Mouse (Mus musculus) stomach, embryonic 14.5 days (tissue): Measurements from ENCODE around the gene Eif1ad. TPM values are rescaled to one million over a fixed set of nuclear protein-coding genes. Genes with fewer than 3 reads are reported as not detected.

Source experiments
- ATAC-seq: fragments of 200-750 bp; cut with Nextera tagmentation; 2 replicates; pipeline ENCODE4 v1.8.0; 2017; ENCODE audit warnings: low read depth, moderate TSS enrichment; ENCODE audit not compliant: insufficient number of reproducible peaks, insufficient read depth, low FRiP score
- H3K27ac ChIP-seq: fragments of 300-500 bp; sonication (generic); 2 replicates; pipeline ENCODE4 v1.5.1; 2014; ENCODE audit warnings: mild to moderate bottlenecking, low read length, moderate library complexity, mixed read lengths
- H3K27me3 ChIP-seq: fragments of 300-500 bp; sonication (generic); 2 replicates; pipeline ENCODE4 v1.6.1; 2014; ENCODE audit warnings: low read length, control low read depth, mixed read lengths; ENCODE audit not compliant: control insufficient read depth, insufficient read depth
- H3K36me3 ChIP-seq: fragments of 300-500 bp; sonication (generic); 2 replicates; pipeline ENCODE4 v1.6.1; 2014; ENCODE audit warnings: mild to moderate bottlenecking, control low read depth, low read length, moderate library complexity, mixed read lengths; ENCODE audit not compliant: control insufficient read depth, insufficient read depth
- H3K4me1 ChIP-seq: fragments of 300-500 bp; sonication (generic); 2 replicates; pipeline ENCODE4 v1.6.1; 2014; ENCODE audit warnings: low read length, control low read depth, mixed read lengths; ENCODE audit not compliant: control insufficient read depth, insufficient read depth
- H3K4me2 ChIP-seq: fragments of 300-500 bp; sonication (generic); replicated peaks from 2 replicates; pipeline ENCODE4 v1.6.1; 2014; ENCODE audit warnings: low read depth, low read length, control low read depth
- H3K4me3 ChIP-seq: fragments of 300-500 bp; sonication (generic); 2 replicates; pipeline ENCODE4 v1.5.1; 2014; ENCODE audit warnings: low read depth, low read length, control low read depth
- H3K9ac ChIP-seq: fragments of 300-500 bp; sonication (generic); replicated peaks from 2 replicates; pipeline ENCODE4 v1.6.1; 2014; ENCODE audit warnings: low read depth, mild to moderate bottlenecking, control low read depth, low read length, moderate library complexity, mixed read lengths
- H3K9me3 ChIP-seq: fragments of 300-500 bp; sonication (generic); 2 replicates; pipeline ENCODE4 v1.6.1; 2016; ENCODE audit warnings: low read depth, low read length, control low read depth; ENCODE audit not compliant: control insufficient read depth
- WGBS: fragments of 180-500 bp; shearing (Covaris S2); extraction: QIAGEN DNeasy Blood & Tissue Kit; methylation state at CpG from one replicate; pipeline ENCODE4 v1.1.7; 2014; 5-methylcytosine and 5-hydroxymethylcytosine counted together
- polyA plus RNA-seq: library from polyadenylated mRNA; unstranded; fragments of >200 nt; fragmentation: Nextera tagmentation; extraction: Ambion mirVana; gene quantifications from 2 replicates; pipeline ENCODE4 v1.2.1, GENCODE M21; 2014

The Eif1ad gene
- polyA plus RNA-seq = 44.3 and 45.9 TPM in 2 replicates

GRCm38 (mm10) chr19:5366175-5367052 lies at the start of gene Eif1ad:
Gene Eif1ad, plus strand, starts transcription at chr19:5366741.
- no peaks in the 10 kb centered on the region for H3K9me3 ChIP-seq
- H3K9ac ChIP-seq = peak within 1 kb of the TSS; percentile 73
- H3K4me1 ChIP-seq = peaks cover 17% of the 10 kb centered on the region
- H3K27ac ChIP-seq = peak within 1 kb of the TSS; percentile 95
- H3K4me2 ChIP-seq = peak within 1 kb of the TSS; percentile 80
- no peaks in the 10 kb centered on the region for H3K27me3 ChIP-seq
- H3K36me3 ChIP-seq = peaks cover 43% of the 10 kb centered on the region
- H3K4me3 ChIP-seq = peak within 1 kb of the TSS; percentile 98
- ATAC-seq = peak; percentile 93
- WGBS = under 1% methylated on average over 92 of the region's 92 CpGs

- H3K4me2 ChIP-seq = no peak overlapping the region
- H3K27ac ChIP-seq = no peak overlapping the region
- H3K9me3 ChIP-seq = no peaks in the 10 kb centered on the region
- 51% methylated on average over 17 of the region's 17 CpGs for WGBS
- no peak overlapping the region for H3K9ac ChIP-seq
- no peaks in the 10 kb centered on the region for H3K36me3 ChIP-seq
- ATAC-seq = no peak
- H3K4me3 ChIP-seq = no peak overlapping the region
- H3K4me1 ChIP-seq = 0 out of 2 replicates have a peak, but pooled peaks cover 3% of the 10 kb centered on the region
- no peaks in the 10 kb centered on the region for H3K27me3 ChIP-seq
These were observed 42.7 kb upstream of the Eif1ad start for GRCm38 (mm10) chr19:5323801-5324200.

GRCm38 (mm10) chr19:5327970-5328369 lies 38.6 kb upstream of the Eif1ad start:
- no peak overlapping the region for H3K9ac ChIP-seq
- WGBS = 68% methylated on average over 19 of the region's 19 CpGs
- H3K4me3 ChIP-seq = no peak overlapping the region
- H3K4me1 ChIP-seq = 0 out of 2 replicates have a peak, but pooled peaks cover 3% of the 10 kb centered on the region
- H3K27me3 ChIP-seq = no peaks in the 10 kb centered on the region
- H3K4me2 ChIP-seq = no peak overlapping the region
- no peak overlapping the region for H3K27ac ChIP-seq
- H3K9me3 ChIP-seq = no peaks in the 10 kb centered on the region
- no peak for ATAC-seq
- no peaks in the 10 kb centered on the region for H3K36me3 ChIP-seq

- Histone ChIP-seq H3K27ac (no peak overlapping the region), H3K4me3 (no peak overlapping the region)
- 65% methylated on average over 5 of the region's 5 CpGs for WGBS
These were observed 31.8 kb upstream of the Eif1ad start for GRCm38 (mm10) chr19:5334741-5335140.

GRCm38 (mm10) chr19:5335441-5335840 lies 31.1 kb upstream of the Eif1ad start, which contains the start of gene Catsper1:
Gene Catsper1, plus strand, starts transcription at chr19:5335741.
- no peaks in the 10 kb centered on the region for H3K9me3 ChIP-seq
- 90% methylated on average over 6 of the region's 6 CpGs for WGBS

More at GRCm38 (mm10) chr19:5334741-5335140, 31.8 kb upstream of the Eif1ad start:
- Histone ChIP-seq H3K36me3 (no peaks in the 10 kb centered on the region), H3K4me1 (no peaks in the 10 kb centered on the region), H3K4me2 (no peak overlapping the region), H3K27me3 (no peaks in the 10 kb centered on the region), H3K9me3 (no peaks in the 10 kb centered on the region), H3K9ac (no peak overlapping the region)
- no peak for ATAC-seq

GRCm38 (mm10) chr19:5337975-5338374 lies 28.6 kb upstream of the Eif1ad start:
- Histone ChIP-seq H3K4me1 (no peaks in the 10 kb centered on the region), H3K9me3 (no peaks in the 10 kb centered on the region), H3K4me3 (no peak overlapping the region), H3K27ac (no peak overlapping the region), H3K4me2 (no peak overlapping the region), H3K27me3 (no peaks in the 10 kb centered on the region), H3K9ac (no peak overlapping the region), H3K36me3 (no peaks in the 10 kb centered on the region)
- 18% methylated on average over 5 of the region's 5 CpGs for WGBS
- ATAC-seq = no peak

More at GRCm38 (mm10) chr19:5335441-5335840, 31.1 kb upstream of the Eif1ad start, which contains the start of gene Catsper1:
- Histone ChIP-seq H3K36me3 (no peaks in the 10 kb centered on the region), H3K9ac (no peak within 1 kb of the TSS), H3K27ac (no peak within 1 kb of the TSS), H3K27me3 (no peaks in the 10 kb centered on the region), H3K4me1 (no peaks in the 10 kb centered on the region), H3K4me2 (no peak within 1 kb of the TSS), H3K4me3 (no peak within 1 kb of the TSS)
- ATAC-seq = no peak

- WGBS = 87% methylated on average over 7 of the region's 7 CpGs
- Histone ChIP-seq H3K4me1 (no peaks in the 10 kb centered on the region), H3K9me3 (no peaks in the 10 kb centered on the region), H3K9ac (no peak overlapping the region), H3K36me3 (no peaks in the 10 kb centered on the region), H3K27ac (no peak overlapping the region), H3K4me3 (no peak overlapping the region), H3K27me3 (no peaks in the 10 kb centered on the region), H3K4me2 (no peak overlapping the region)
- ATAC-seq = no peak
These were observed 25.2 kb upstream of the Eif1ad start for GRCm38 (mm10) chr19:5341360-5341759.

- H3K4me1 ChIP-seq = peaks cover 6% of the 10 kb centered on the region; the same call in 1 of the 2 replicates
- no peak overlapping the region for H3K9ac ChIP-seq
- no peaks in the 10 kb centered on the region for H3K9me3 ChIP-seq
- no peak overlapping the region for H3K4me3 ChIP-seq
- no peak overlapping the region for H3K27ac ChIP-seq
- H3K27me3 ChIP-seq = no peaks in the 10 kb centered on the region
- 77% methylated on average over 6 of the region's 6 CpGs for WGBS
- no peak for ATAC-seq
- no peak overlapping the region for H3K4me2 ChIP-seq
- no peaks in the 10 kb centered on the region for H3K36me3 ChIP-seq
These were observed 21.0 kb upstream of the Eif1ad start for GRCm38 (mm10) chr19:5345297-5346131.
